In the genomic region with DNA sequence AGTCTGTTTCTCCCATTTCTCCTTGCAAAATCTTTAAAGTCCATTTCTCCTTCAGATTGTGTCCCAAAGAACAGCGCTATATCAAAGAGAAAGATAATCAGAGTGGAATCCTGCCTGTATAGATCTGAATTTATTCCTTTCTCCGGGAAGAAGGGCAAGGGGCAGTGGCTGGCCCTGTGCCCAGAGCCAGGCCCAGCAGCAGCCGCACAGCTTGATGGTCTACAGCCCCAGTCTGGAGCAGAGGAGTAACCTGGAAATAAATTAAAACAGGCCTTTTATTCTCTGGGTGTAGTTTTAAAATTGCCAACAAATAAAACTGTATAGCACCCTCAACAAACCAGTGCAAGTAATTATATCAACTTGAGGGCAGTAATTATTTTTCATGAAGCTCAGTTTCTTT, we compare ENCODE assay signal across 26 mouse cellular contexts.
A peak's percentile ranks its signal among the peaks of the same experiment; 100 is the strongest.
DNase-seq lines count a peak whose midpoint lies in the region; ATAC-seq lines count a peak whose summit lies in the region.
"Had no signal": no experiment of that assay in that cellular context is flagged by ENCODE, and none has a peak within 500 bp of the region (broad histone marks: within the 10 kb centered on the region; RNA-seq: fewer than 3 reads in every experiment).

No protein-coding gene starts in this region.

- H3K27me3 ChIP-seq in heart, embryonic 13.5 days (replicated peaks), result no peaks in the 10 kb centered on the region
- no peaks in the 10 kb centered on the region for H3K27me3 ChIP-seq in liver, embryonic 11.5 days (replicated peaks; ENCODE audit: control insufficient read depth, insufficient read depth, low read length)
- H3K27me3 ChIP-seq: midbrain, embryonic 13.5 days had no signal

- H3K9ac ChIP-seq in heart, embryonic 13.5 days, result 0 out of 2 replicates have a peak overlapping the region, but pooled peaks have one; percentile 15
- no peak overlapping the region for H3K9ac ChIP-seq in liver, embryonic 11.5 days (ENCODE audit: low read depth, low read length)
- H3K9ac ChIP-seq: hindbrain, embryonic 14.5 days; midbrain, embryonic 13.5 days had no signal

- H3K36me3 ChIP-seq in heart, embryonic 13.5 days, result no peaks in the 10 kb centered on the region
- H3K36me3 ChIP-seq in liver, embryonic 11.5 days (ENCODE audit: control insufficient read depth, insufficient read depth, low read length), result no peaks in the 10 kb centered on the region
- H3K36me3 ChIP-seq: midbrain, embryonic 13.5 days had no signal

- ATAC-seq in heart, embryonic 13.5 days (ENCODE audit: extremely low read depth, insufficient number of reproducible peaks, low FRiP score, low TSS enrichment), result no peak
- ATAC-seq in liver, embryonic 11.5 days (replicated peaks; ENCODE audit: low FRiP score), result no peak
- ATAC-seq: CD4-positive, CD25-positive, alpha-beta regulatory T cell, adult 4 months; forebrain, embryonic 16.5 days; inflammation-experienced regulatory T-cells, adult 6 months; lung, postnatal 0 days; midbrain, embryonic 13.5 days had no signal

- 26% methylated on average over 3 of the region's 3 CpGs for WGBS in heart, embryonic 13.5 days
- 68% methylated on average over 3 of the region's 3 CpGs for WGBS in liver, embryonic 11.5 days

- no peak overlapping the region for H3K4me3 ChIP-seq in heart, embryonic 13.5 days
- H3K4me3 ChIP-seq in liver, embryonic 11.5 days (ENCODE audit: low read depth, low read length), result no peak overlapping the region
- H3K4me3 ChIP-seq: erythroblast, embryonic 14.5 days; gastrocnemius, adult 2 months; heart, adult 2 months; layer of hippocampus, adult 2 months; left cerebral cortex, adult 2 months; megakaryocyte, embryonic 14.5 days; midbrain, embryonic 13.5 days had no signal

- no peak overlapping the region for H3K4me2 ChIP-seq in heart, embryonic 13.5 days
- no peak overlapping the region for H3K4me2 ChIP-seq in liver, embryonic 11.5 days
- H3K4me2 ChIP-seq: hindbrain, embryonic 14.5 days; midbrain, embryonic 13.5 days had no signal

- H3K9me3 ChIP-seq in heart, embryonic 13.5 days, result no peaks in the 10 kb centered on the region
- no peaks in the 10 kb centered on the region for H3K9me3 ChIP-seq in liver, embryonic 11.5 days (ENCODE audit: control insufficient read depth, low read length)
- H3K9me3 ChIP-seq: midbrain, embryonic 13.5 days had no signal

- peak overlapping the region; percentile 24; the same call in 1 of the 2 replicates for H3K27ac ChIP-seq in heart, embryonic 13.5 days (replicated peaks)
- H3K27ac ChIP-seq in liver, embryonic 11.5 days (ENCODE audit: low read depth, low read length), result no peak overlapping the region
- H3K27ac ChIP-seq: gastrocnemius, adult 2 months; heart, adult 2 months; hindbrain, embryonic 14.5 days; kidney, postnatal 0 days; layer of hippocampus, adult 2 months; left cerebral cortex, adult 2 months; midbrain, embryonic 13.5 days had no signal

- H3K4me1 ChIP-seq in heart, embryonic 13.5 days, result peaks cover 20% of the 10 kb centered on the region
- no peaks in the 10 kb centered on the region for H3K4me1 ChIP-seq in liver, embryonic 11.5 days (replicated peaks; ENCODE audit: control insufficient read depth, insufficient read depth, low read length)
- H3K4me1 ChIP-seq: midbrain, embryonic 13.5 days had no signal

- intact Hi-C loops in heart, postnatal 25 days (cut with DNase I), result no loop called here

- no peak for DNase-seq in heart, postnatal 25 days (ENCODE audit: low spot score)
- DNase-seq in kidney, postnatal 10 days, result peak; percentile 49
- DNase-seq in kidney, adult 9 months, result no peak
- DNase-seq in liver, embryonic 11.5 days (ENCODE audit: low spot score), result peak; percentile 18
- no peak for DNase-seq in liver
- DNase-seq: adrenal gland, postnatal 14 days; cerebellum, adult 11-12 months; cerebellum, postnatal 14 days; gastrocnemius, adult 2 months; gastrocnemius, postnatal 36 days; heart, postnatal 14 days; lung, postnatal 4 days; thymus, postnatal 4 days had no signal

Comparison
In these comparisons a context has a peak if more than half of its experiments do, and no peak if none do; other contexts are left out.
1. DNase-seq: peak in kidney, postnatal 10 days (single experiment) and liver, embryonic 11.5 days (single experiment); none in heart, postnatal 25 days (single experiment), kidney, adult 9 months (single experiment) and liver (single experiment).